12 mouse cellular contexts compared by ENCODE assay signal in the genomic region with DNA sequence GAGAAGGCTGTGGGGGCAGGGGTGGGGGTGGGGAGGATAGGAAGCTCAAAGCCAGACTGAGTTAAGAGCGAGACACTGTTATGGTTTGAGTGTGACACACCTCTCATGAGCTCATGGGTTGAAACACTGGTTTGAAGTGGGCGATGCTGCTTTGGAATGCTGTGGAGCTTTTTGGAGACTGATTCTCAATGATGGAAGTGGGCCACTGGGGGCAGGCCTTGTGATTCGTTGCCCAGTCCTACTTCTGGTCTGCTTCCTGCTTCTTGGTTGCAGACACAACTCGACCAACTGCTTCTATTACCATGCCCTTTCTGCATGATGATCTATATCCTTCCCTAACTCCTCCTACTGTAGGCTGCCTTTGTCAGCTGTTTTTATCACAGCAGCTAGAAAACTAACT.
DNase-seq lines count a peak whose midpoint lies in the region; ATAC-seq lines count a peak whose summit lies in the region.
"Had no signal": no experiment of that assay in that cellular context is flagged by ENCODE, and none has a peak within 500 bp of the region (broad histone marks: within the 10 kb centered on the region; RNA-seq: fewer than 3 reads in every experiment).

No protein-coding gene starts in this region.

- H3K27me3 ChIP-seq in heart, embryonic 11.5 days (ENCODE audit: control insufficient read depth, insufficient read depth, low read length), result no peaks in the 10 kb centered on the region
- H3K27me3 ChIP-seq in limb, embryonic 15.5 days, result no peaks in the 10 kb centered on the region
- H3K27me3 ChIP-seq: CH12.LX had no signal

- no peaks in the 10 kb centered on the region for H3K36me3 ChIP-seq in heart, embryonic 11.5 days (ENCODE audit: control insufficient read depth, insufficient read depth, low read length)
- no peaks in the 10 kb centered on the region for H3K36me3 ChIP-seq in limb, embryonic 15.5 days

- H3K9me3 ChIP-seq in heart, embryonic 11.5 days (replicated peaks; ENCODE audit: control insufficient read depth, low read length), result no peaks in the 10 kb centered on the region
- H3K9me3 ChIP-seq in limb, embryonic 15.5 days, result no peaks in the 10 kb centered on the region

- WGBS in heart, embryonic 11.5 days (ENCODE audit: insufficient replicate concordance), result 52% methylated on average over 4 of the region's 4 CpGs
- 44% methylated on average over 4 of the region's 4 CpGs for WGBS in limb, embryonic 15.5 days

- no peak overlapping the region for H3K4me3 ChIP-seq in heart, embryonic 11.5 days (ENCODE audit: low read depth, low read length)
- no peak overlapping the region for H3K4me3 ChIP-seq in limb, embryonic 15.5 days

- no peak overlapping the region for H3K9ac ChIP-seq in heart, embryonic 11.5 days (ENCODE audit: low read depth, low read length)
- H3K9ac ChIP-seq in limb, embryonic 15.5 days, result no peak overlapping the region

- peak; percentile 22 for DNase-seq in kidney, postnatal 10 days
- DNase-seq in kidney, postnatal 4 days, result no peak
- DNase-seq in adipocyte (ENCODE audit: low spot score), result peak; percentile 13
- DNase-seq in yolk sac, embryonic 10.5 days (ENCODE audit: low spot score), result no peak
- DNase-seq in left cerebral cortex, adult 8-10 months (ENCODE audit: low spot score in 2 of 2), result no peak
- DNase-seq in cerebellum, adult 11-12 months, result no peak
- DNase-seq: cerebellum, postnatal 10 days; gastrocnemius, postnatal 25 days; layer of hippocampus, postnatal 36 days had no signal

- H3K27ac ChIP-seq in heart, embryonic 11.5 days (ENCODE audit: low read depth, low read length), result 0 out of 2 replicates have a peak overlapping the region, but pooled peaks have one; percentile 25
- peak overlapping the region; percentile 33; the same call in 1 of the 2 replicates for H3K27ac ChIP-seq in limb, embryonic 15.5 days

- H3K4me2 ChIP-seq in heart, embryonic 11.5 days, result no peak overlapping the region
- H3K4me2 ChIP-seq in limb, embryonic 15.5 days, result no peak overlapping the region

- ATAC-seq in heart, embryonic 11.5 days (replicated peaks; ENCODE audit: insufficient number of reproducible peaks, low FRiP score, low TSS enrichment), result no peak
- no peak for ATAC-seq in limb, embryonic 15.5 days (ENCODE audit: insufficient number of reproducible peaks, low FRiP score, low TSS enrichment, low read depth)

- H3K4me1 ChIP-seq in heart, embryonic 11.5 days (ENCODE audit: control insufficient read depth, insufficient read depth, low read length), result peaks cover 26% of the 10 kb centered on the region
- H3K4me1 ChIP-seq in limb, embryonic 15.5 days, result peaks cover 24% of the 10 kb centered on the region; the same call in 1 of the 2 replicates

Comparison
In these comparisons a context has a peak if more than half of its experiments do, and no peak if none do; other contexts are left out.
1. DNase-seq: peak in kidney, postnatal 10 days (single experiment) and adipocyte (single experiment); none in kidney, postnatal 4 days (0 of 2), yolk sac, embryonic 10.5 days (single experiment), left cerebral cortex, adult 8-10 months (0 of 2) and cerebellum, adult 11-12 months (single experiment).